Mouse (Mus musculus): Measurements from ENCODE around the gene Tcp11l2.
A peak's percentile ranks its signal among the peaks of the same experiment; 100 is the strongest.

Gene Tcp11l2

GRCm38 (mm10) chr10:84558511-84558910 is 17.9 kb upstream of the Tcp11l2 start:
- no peak for DNase-seq

- no peak for DNase-seq
These were observed 16.4 kb upstream of the Tcp11l2 start for GRCm38 (mm10) chr10:84559986-84560385.

GRCm38 (mm10) chr10:84562121-84562520 is 14.3 kb upstream of the Tcp11l2 start:
- no peak for DNase-seq

- DNase-seq: peak; percentile 55
These were observed 13.6 kb upstream of the Tcp11l2 start for GRCm38 (mm10) chr10:84562567-84563554.

GRCm38 (mm10) chr10:84564427-84564826 is 12.0 kb upstream of the Tcp11l2 start:
- no peak for DNase-seq

- DNase-seq: no peak
These were observed 5.3 kb upstream of the Tcp11l2 start for GRCm38 (mm10) chr10:84571052-84571639.

GRCm38 (mm10) chr10:84573671-84574420 is 2.6 kb upstream of the Tcp11l2 start:
- DNase-seq: no peak

GRCm38 (mm10) chr10:84576029-84576394 is 414 bp upstream of the Tcp11l2 start:
- no peak for DNase-seq

- peak; percentile 81 for DNase-seq
These were observed 773 bp downstream of the Tcp11l2 start for GRCm38 (mm10) chr10:84577071-84577727.

GRCm38 (mm10) chr10:84578738-84579137 is 2.3 kb downstream of the Tcp11l2 start:
- DNase-seq: no peak

- no peak for DNase-seq
These were observed 3.1 kb downstream of the Tcp11l2 start for GRCm38 (mm10) chr10:84579527-84579926.

GRCm38 (mm10) chr10:84581191-84581590 is 4.8 kb downstream of the Tcp11l2 start:
- no peak for DNase-seq

GRCm38 (mm10) chr10:84582236-84582635 is 5.8 kb downstream of the Tcp11l2 start:
- no peak for DNase-seq

- DNase-seq: peak; percentile 27
These were observed 8.2 kb downstream of the Tcp11l2 start for GRCm38 (mm10) chr10:84584451-84585293.

GRCm38 (mm10) chr10:84585294-84585650 is 8.8 kb downstream of the Tcp11l2 start:
- no peak for DNase-seq

- no peak for DNase-seq
These were observed 14.5 kb downstream of the Tcp11l2 start for GRCm38 (mm10) chr10:84590956-84591355.

- DNase-seq: no peak
These were observed 15.3 kb downstream of the Tcp11l2 start for GRCm38 (mm10) chr10:84591640-84592148.

- DNase-seq: no peak
These were observed 16.3 kb downstream of the Tcp11l2 start for GRCm38 (mm10) chr10:84592745-84593144.

GRCm38 (mm10) chr10:84597127-84597785 is 20.8 kb downstream of the Tcp11l2 start:
- DNase-seq: no peak

- DNase-seq: no peak
These were observed 21.7 kb downstream of the Tcp11l2 start for GRCm38 (mm10) chr10:84598172-84598571.

GRCm38 (mm10) chr10:84600136-84600535 is 23.7 kb downstream of the Tcp11l2 start:
- no peak for DNase-seq

Data from thymus, postnatal 14 days (tissue).